ENCODE assay signal across 8 mouse cellular contexts in the genomic region with DNA sequence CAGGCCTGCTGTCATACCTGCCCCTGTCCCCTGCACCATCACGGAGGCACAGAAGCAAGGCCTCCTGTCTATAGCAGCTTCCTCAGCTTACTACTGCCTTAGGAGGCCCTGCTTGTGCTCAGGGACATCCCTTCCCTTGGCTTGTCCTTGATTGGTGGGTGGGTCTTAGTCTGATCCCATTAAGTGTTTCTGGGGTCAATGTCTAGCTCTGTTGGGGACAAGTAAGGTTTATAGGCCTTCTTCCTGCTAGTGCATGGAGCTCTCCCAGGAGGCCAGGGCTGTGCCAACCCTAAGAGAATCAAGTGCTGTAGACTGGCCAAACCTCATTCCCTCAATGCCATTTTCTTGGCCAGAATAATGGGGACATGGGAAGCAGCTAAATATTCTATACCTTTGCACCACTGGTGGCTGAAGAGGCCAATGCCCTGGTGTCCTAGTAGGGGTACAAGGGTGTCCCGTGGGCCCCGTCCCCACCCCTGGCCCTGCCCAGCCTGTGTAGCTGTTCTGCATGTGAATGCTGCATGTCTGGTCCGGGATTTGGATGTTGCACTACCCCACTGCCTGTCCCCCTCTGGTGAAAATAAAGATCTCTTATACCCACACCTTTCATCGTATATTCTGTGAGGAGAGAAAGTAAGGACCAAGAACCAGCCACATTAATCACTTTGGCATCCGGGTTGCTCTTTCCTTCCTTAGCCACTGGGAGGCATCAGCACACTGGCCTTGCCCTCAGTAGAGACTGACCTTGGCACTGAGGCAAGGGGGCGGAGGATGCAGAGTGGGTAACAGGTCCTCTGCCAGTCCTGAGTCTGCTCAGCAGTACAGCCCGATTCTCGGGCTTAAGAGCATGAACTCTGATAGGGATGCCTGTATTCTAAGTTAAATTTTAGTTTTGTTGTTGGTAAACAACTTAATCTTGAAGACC. TPM values are rescaled to one million over a fixed set of nuclear protein-coding genes. Genes with fewer than 3 reads are reported as not detected.
DNase-seq lines count a peak whose midpoint lies in the region; ATAC-seq and TF ChIP-seq lines count a peak whose summit lies in the region.

No protein-coding gene starts in this region.

- H3K4me3 ChIP-seq in embryonic facial prominence, embryonic 15.5 days (replicated peaks): no peak overlapping the region
- no peak overlapping the region for H3K4me3 ChIP-seq in heart, embryonic 10.5 days
- no peak overlapping the region for H3K4me3 ChIP-seq in kidney, embryonic 14.5 days (ENCODE audit: low read length)
- H3K4me3 ChIP-seq in liver, adult 2 months (ENCODE audit: insufficient read depth, low read depth, low read length): no peak overlapping the region

- peak; percentile 61; the same call in 1 of the 2 replicates for ATAC-seq in embryonic facial prominence, embryonic 15.5 days (ENCODE audit: insufficient number of reproducible peaks, low FRiP score, low TSS enrichment, low read depth)
- ATAC-seq in kidney, embryonic 14.5 days (ENCODE audit: low FRiP score, low TSS enrichment): peak; percentile 75; the same call in 1 of the 2 replicates

- H3K4me1 ChIP-seq in embryonic facial prominence, embryonic 15.5 days: no peaks in the 10 kb centered on the region
- H3K4me1 ChIP-seq in heart, embryonic 10.5 days: 0 out of 2 replicates have a peak, but pooled peaks cover 5% of the 10 kb centered on the region
- no peaks in the 10 kb centered on the region for H3K4me1 ChIP-seq in kidney, embryonic 14.5 days (ENCODE audit: control insufficient read depth, insufficient read depth, low read length)
- H3K4me1 ChIP-seq in liver, adult 2 months (ENCODE audit: control insufficient read depth, insufficient read depth, low read length): no peaks in the 10 kb centered on the region

- no peak for TF ChIP-seq POLR2A in liver, adult 2 months (IDR thresholded peaks at IDR 0.05; ENCODE audit: extremely low read depth, insufficient read depth, low read length)

- H3K79me2 ChIP-seq in liver, adult 2 months (ENCODE audit: control insufficient read depth, insufficient read depth, low read length): no peaks in the 10 kb centered on the region

- H3K27ac ChIP-seq in embryonic facial prominence, embryonic 15.5 days (replicated peaks): no peak overlapping the region
- peak overlapping the region; percentile 16; the same call in 1 of the 2 replicates for H3K27ac ChIP-seq in heart, embryonic 10.5 days
- H3K27ac ChIP-seq in kidney, embryonic 14.5 days (ENCODE audit: low read depth, low read length): no peak overlapping the region
- H3K27ac ChIP-seq in liver, adult 2 months (replicated peaks; ENCODE audit: insufficient read depth, low read depth, low read length): no peak overlapping the region

- WGBS in embryonic facial prominence, embryonic 15.5 days: 53% methylated on average over 9 of the region's 9 CpGs
- WGBS in heart, embryonic 10.5 days: 63% methylated on average over 9 of the region's 9 CpGs
- WGBS in kidney, embryonic 14.5 days: 52% methylated on average over 9 of the region's 9 CpGs
- WGBS in liver, adult 2 months: 37% methylated on average over 9 of the region's 9 CpGs

- no peaks in the 10 kb centered on the region for H3K27me3 ChIP-seq in embryonic facial prominence, embryonic 15.5 days
- H3K27me3 ChIP-seq in heart, embryonic 10.5 days (ENCODE audit: insufficient read depth, poor library complexity, severe bottlenecking): no peaks in the 10 kb centered on the region
- H3K27me3 ChIP-seq in kidney, embryonic 14.5 days (ENCODE audit: control insufficient read depth, insufficient read depth, low read length): no peaks in the 10 kb centered on the region
- no peaks in the 10 kb centered on the region for H3K27me3 ChIP-seq in liver, adult 2 months (ENCODE audit: control insufficient read depth, insufficient read depth, low read length)
- H3K27me3 ChIP-seq in splenic B cell, adult 2 months (ENCODE audit: control insufficient read depth, insufficient read depth, low read length, poor library complexity, severe bottlenecking): no peaks in the 10 kb centered on the region

- peaks cover 39% of the 10 kb centered on the region for H3K36me3 ChIP-seq in embryonic facial prominence, embryonic 15.5 days
- H3K36me3 ChIP-seq in heart, embryonic 10.5 days: peaks cover 46% of the 10 kb centered on the region
- H3K36me3 ChIP-seq in kidney, embryonic 14.5 days (ENCODE audit: control insufficient read depth, insufficient read depth, low read length): peaks cover 32% of the 10 kb centered on the region
- peaks cover 5% of the 10 kb centered on the region for H3K36me3 ChIP-seq in liver, adult 2 months (ENCODE audit: control insufficient read depth, insufficient read depth, low read length)
- H3K36me3 ChIP-seq in splenic B cell, adult 2 months (ENCODE audit: control insufficient read depth, insufficient read depth, low read length, poor library complexity, severe bottlenecking): no peaks in the 10 kb centered on the region

- H3K4me2 ChIP-seq in embryonic facial prominence, embryonic 15.5 days (replicated peaks): no peak overlapping the region
- no peak overlapping the region for H3K4me2 ChIP-seq in kidney, embryonic 14.5 days (replicated peaks; ENCODE audit: low read depth, low read length)

- TF ChIP-seq CTCF in liver, adult 2 months (IDR thresholded peaks at IDR 0.05; ENCODE audit: low read depth, low read length): peak; percentile 96

- DNase-seq in urinary bladder, postnatal 14 days (ENCODE audit: low spot score): peak; percentile 75
- DNase-seq in urinary bladder, postnatal 10 days (ENCODE audit: low spot score): no peak
- peak; percentile 86 for DNase-seq in heart, embryonic 10.5 days (ENCODE audit: low spot score)
- peak; percentile 73 for DNase-seq in liver, adult 2 months (ENCODE audit: extremely low read depth, low read depth, low spot score)
- DNase-seq in natural killer cell, adult 2 months (ENCODE audit: low spot score in 2 of 2): peak; percentile 24 to 46
- DNase-seq in splenic B cell, adult 2 months (ENCODE audit: low read depth, low spot score): peak; percentile 76

- no peak overlapping the region for H3K9ac ChIP-seq in embryonic facial prominence, embryonic 15.5 days
- H3K9ac ChIP-seq in kidney, embryonic 14.5 days (ENCODE audit: low read depth, low read length): no peak overlapping the region
- H3K9ac ChIP-seq in liver, adult 2 months (ENCODE audit: low read depth, low read length): no peak overlapping the region

- no peaks in the 10 kb centered on the region for H3K9me3 ChIP-seq in embryonic facial prominence, embryonic 15.5 days (replicated peaks)
- H3K9me3 ChIP-seq in heart, embryonic 10.5 days: no peaks in the 10 kb centered on the region
- H3K9me3 ChIP-seq in kidney, embryonic 14.5 days (ENCODE audit: control insufficient read depth, low read length): no peaks in the 10 kb centered on the region

RNA-seq across cellular contexts. Expression of gene Eral1, which starts 20.1 kb away (rescaled TPM):
- 33.3 and 33.6 TPM in 2 replicates for polyA plus RNA-seq in embryonic facial prominence, embryonic 15.5 days (2015; fragmentation: Nextera tagmentation; extraction: Ambion mirVana)
- polyA plus RNA-seq in heart, embryonic 10.5 days (2016; fragmentation: Nextera tagmentation; extraction: Ambion mirVana): 30.7 and 35.6 TPM in 2 replicates
- polyA plus RNA-seq in kidney, embryonic 14.5 days (2014; fragmentation: Nextera tagmentation; extraction: Ambion mirVana): 35.2 and 40.1 TPM in 2 replicates
- total RNA-seq in liver, adult 2 months (2014; rRNA removed): 16.4 and 18.2 TPM in 2 replicates
- 25.2 and 27.2 TPM in 2 replicates for polyA plus RNA-seq in liver, adult 2 months (2012; rRNA removed)

RNA-seq across cellular contexts. Expression of gene Flot2, which starts 22.4 kb away (rescaled TPM):
- 65.5 and 65.7 TPM in 2 replicates for polyA plus RNA-seq in embryonic facial prominence, embryonic 15.5 days (2015; fragmentation: Nextera tagmentation; extraction: Ambion mirVana)
- polyA plus RNA-seq in heart, embryonic 10.5 days (2016; fragmentation: Nextera tagmentation; extraction: Ambion mirVana): 72.0 and 81.4 TPM in 2 replicates
- 25.6 and 45.7 TPM in 2 replicates for polyA plus RNA-seq in kidney, embryonic 14.5 days (2014; fragmentation: Nextera tagmentation; extraction: Ambion mirVana)
- 19.1 and 23.0 TPM in 2 replicates for total RNA-seq in liver, adult 2 months (2014; rRNA removed)
- polyA plus RNA-seq in liver, adult 2 months (2012; rRNA removed): 66.5 and 70.7 TPM in 2 replicates

RNA-seq across cellular contexts. Expression of gene Dhrs13, which starts 28.0 kb away (rescaled TPM):
- polyA plus RNA-seq in embryonic facial prominence, embryonic 15.5 days (2015; fragmentation: Nextera tagmentation; extraction: Ambion mirVana): 18.5 and 19.7 TPM in 2 replicates
- polyA plus RNA-seq in heart, embryonic 10.5 days (2016; fragmentation: Nextera tagmentation; extraction: Ambion mirVana): 14.6 and 16.5 TPM in 2 replicates
- polyA plus RNA-seq in kidney, embryonic 14.5 days (2014; fragmentation: Nextera tagmentation; extraction: Ambion mirVana): 20.3 and 20.4 TPM in 2 replicates
- total RNA-seq in liver, adult 2 months (2014; rRNA removed): 4.3 and 6.0 TPM in 2 replicates
- 5.4 and 6.0 TPM in 2 replicates for polyA plus RNA-seq in liver, adult 2 months (2012; rRNA removed)

RNA-seq across cellular contexts. Expression of gene Fam222b, which starts 34.4 kb away (rescaled TPM):
- 14.4 and 17.3 TPM in 2 replicates for polyA plus RNA-seq in embryonic facial prominence, embryonic 15.5 days (2015; fragmentation: Nextera tagmentation; extraction: Ambion mirVana)
- polyA plus RNA-seq in heart, embryonic 10.5 days (2016; fragmentation: Nextera tagmentation; extraction: Ambion mirVana): 24.0 and 25.5 TPM in 2 replicates
- polyA plus RNA-seq in kidney, embryonic 14.5 days (2014; fragmentation: Nextera tagmentation; extraction: Ambion mirVana): 15.3 and 16.9 TPM in 2 replicates
- 2.5 and 3.4 TPM in 2 replicates for total RNA-seq in liver, adult 2 months (2014; rRNA removed)
- polyA plus RNA-seq in liver, adult 2 months (2012; rRNA removed): 12.5 and 13.6 TPM in 2 replicates
